Mouse (Mus musculus): Measurements from ENCODE around the gene Rfc1.
"Not testable (repeated sequence)": the region's sequence is repeated elsewhere in the genome, so short reads cannot be mapped to it uniquely, and the experiment has no call there.

The Rfc1 gene

DNA sequence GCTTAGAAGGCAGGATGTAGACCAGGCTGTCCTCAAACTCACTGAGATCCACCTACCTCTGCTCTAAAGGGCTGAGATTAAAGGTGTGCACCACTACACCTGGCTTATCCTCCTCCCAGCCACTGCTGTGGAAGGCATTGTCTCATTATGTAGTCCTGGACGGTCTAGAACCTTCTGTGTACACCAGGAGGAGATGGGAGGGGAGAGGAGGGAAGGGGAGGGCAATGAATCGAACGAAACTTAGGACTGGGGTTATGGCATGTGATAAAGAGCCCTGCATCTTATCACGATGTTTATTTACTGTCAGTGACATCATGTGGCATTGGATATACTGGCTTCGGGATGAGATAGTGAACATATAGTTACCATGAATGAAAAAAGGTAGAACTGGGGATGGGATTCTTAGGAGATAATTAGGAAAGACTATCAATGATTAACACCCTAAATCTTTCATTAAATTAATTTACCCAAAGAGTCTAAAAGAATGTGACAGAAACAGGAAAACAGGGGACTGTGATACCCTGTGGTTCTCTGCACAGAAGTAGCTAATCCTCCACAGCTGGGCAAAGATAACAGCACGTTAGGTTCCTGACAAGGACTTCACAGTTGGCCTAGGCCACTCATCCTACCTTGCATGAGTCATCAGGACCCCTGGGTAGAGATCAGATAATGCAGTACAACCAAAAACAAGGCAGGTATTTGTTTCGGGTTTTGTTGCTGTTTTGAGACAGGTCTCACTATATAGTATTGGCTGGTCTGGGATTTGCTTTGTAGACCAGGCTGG lies 37.1 kb downstream of the Rfc1 start:
- no peak for DNase-seq

DNA sequence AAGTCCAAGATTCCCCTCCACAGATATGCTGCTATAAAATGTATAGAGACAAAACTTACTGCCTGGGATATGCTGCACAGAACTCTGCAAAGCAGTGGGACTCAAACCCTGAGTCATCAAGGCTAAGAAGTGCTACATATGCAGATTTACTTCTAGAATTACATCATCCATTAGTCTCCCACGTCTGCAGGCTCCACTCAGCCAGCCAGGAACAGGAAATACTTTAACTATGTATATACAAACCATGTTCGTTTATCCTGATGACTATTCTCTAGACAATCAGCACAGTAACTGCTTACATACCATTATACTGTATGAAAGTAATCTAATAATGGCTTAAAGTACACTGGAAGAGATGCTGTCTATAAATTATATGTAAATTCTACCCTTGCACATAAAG lies 41.2 kb downstream of the Rfc1 start:
- peak; percentile 10 for DNase-seq

DNA sequence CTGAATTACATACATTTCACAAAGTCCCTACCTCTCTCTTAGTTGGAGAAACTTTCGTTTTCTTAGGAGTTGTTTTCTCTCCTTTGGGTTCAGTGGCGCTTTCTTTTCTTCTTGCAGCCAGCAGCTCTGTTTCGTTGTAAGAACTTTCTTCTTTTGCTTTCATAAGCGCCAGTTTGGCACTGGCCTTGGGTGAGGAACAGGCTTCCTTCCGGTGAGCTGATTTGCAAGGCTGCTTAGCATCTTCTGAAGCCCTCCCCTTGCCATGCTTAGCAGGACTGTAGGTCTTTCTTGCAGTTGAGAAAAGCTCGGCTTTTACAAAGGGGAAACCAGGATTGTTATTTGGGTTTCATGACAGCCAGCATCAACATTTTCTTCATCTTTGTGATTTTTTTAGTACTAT lies 41.8 kb downstream of the Rfc1 start:
- DNase-seq, result peak; percentile 7

DNA sequence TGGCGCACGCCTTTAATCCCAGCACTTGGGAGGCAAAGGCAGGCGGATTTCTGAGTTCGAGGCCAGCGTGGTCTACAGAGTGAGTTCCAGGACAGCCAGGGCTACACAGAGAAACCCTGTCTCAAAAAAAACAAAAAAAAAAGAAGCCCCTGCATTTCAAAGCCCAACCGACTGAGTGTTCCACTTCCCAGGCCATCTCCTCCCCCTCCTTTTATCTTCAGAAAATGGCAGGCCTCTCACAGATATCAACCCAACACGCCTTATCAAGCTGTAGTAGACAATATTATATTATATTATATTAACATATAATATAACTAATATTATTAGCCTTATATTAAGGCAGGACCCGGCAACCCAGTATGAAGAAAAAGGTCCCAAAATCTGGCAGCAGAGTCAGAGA lies 46.5 kb downstream of the Rfc1 start:
- DNase-seq, result not testable (repeated sequence)

DNA sequence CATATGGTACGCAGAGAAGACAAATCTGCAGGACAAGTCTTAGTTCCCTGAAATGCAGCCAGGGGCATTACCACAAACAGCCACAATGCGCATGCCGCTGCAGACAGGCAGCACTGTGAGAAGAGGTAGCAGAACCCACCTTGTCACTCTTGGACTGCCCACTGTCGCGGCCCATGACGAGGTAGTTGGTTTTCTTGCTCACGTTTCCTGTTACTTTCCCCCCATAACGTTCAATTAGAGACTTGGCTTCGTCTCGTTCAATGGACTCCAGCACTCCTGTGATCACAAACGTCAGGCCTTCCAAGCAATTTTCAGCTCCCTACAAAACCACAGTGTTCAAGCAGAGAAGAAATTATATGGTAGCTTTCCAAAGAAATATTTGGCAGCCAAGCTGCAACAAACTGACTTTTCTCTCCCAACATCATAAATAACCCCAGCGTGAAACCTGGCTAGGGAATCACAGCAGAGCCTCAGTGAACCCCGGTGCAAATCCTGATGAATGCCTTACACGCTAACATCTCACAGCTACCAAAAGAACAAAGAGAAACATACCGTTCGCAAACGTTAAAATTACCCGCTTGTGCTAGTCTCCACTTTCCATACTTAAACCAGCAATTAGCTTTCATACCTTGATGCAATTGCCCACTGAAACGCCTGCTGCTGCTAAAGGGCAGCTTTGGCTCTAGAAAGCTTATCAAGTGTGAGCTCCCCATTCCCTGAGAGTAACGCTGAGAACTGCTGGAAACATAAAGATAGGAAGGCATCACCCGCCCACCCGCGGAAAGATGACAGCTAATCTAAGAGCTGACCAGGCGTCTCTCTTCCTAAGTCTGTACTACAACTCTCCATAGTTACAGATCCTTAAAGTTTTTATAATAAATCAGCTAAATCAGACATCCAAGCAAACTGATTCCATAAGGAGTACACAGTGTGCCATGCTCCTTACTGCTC lies 47.4 kb downstream of the Rfc1 start:
- no peak for DNase-seq

DNA sequence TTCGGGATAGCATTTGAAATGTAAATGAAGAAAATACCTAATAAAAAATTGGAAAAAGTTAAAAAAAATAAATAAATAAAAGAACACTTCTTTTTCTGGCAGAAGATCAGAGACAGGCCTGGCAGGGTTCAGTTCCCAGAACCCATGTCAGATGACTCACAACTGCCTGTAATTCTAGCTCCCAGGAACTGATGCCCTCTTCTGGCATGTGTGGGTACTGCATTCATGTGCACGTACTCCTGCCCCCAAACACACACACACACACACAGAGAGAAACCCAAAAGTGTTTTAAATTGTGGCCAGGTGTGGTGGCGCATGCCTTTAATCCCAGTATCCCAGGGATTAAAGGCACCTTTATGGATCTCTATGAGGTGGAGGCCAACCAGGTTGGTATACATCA lies 51.3 kb downstream of the Rfc1 start:
- DNase-seq, result peak; percentile 24

DNA sequence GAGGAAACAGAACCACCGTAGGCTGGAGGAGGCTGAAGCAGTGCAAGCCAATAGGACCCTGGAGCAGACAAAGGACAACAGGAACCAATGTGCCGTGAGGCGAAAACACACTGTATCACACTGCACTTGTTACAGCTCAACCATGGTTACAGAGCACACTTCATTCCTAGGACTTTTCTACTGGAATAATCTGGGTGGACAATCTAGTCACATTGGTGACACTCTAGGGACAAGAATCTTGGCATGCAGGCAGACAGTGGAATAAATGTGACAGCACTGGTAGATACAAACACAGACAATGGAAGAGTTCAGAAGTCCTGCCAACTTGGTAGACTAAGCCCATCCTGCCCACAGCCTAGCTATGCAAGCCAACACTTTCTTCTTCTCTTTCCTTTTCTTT lies 54.3 kb downstream of the Rfc1 start:
- no peak for DNase-seq

DNA sequence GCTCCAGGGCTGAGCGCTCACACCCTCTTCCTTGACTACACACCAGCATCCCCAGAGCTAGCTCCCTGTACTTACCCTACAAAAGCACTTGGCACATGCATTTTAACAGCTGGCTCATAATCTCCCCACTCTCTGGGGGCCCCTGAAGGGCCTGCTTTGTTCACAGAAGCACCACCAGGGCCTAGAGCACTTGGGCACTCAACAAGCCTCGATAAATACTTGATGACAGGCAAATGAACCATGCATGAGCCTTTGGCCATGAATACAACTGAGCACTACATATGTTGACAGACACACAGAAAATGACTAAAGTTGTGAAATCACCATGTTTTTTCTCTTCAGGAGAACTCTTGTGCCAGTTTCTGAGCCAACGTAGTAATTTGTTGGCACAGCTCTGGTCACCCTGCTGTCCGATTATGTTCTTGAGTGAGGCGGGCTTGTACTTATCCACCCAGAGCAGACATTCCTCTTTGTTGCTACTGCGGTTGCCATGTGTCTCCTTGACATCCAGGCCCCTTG lies 56.3 kb downstream of the Rfc1 start:
- peak; percentile 46 for DNase-seq

DNA sequence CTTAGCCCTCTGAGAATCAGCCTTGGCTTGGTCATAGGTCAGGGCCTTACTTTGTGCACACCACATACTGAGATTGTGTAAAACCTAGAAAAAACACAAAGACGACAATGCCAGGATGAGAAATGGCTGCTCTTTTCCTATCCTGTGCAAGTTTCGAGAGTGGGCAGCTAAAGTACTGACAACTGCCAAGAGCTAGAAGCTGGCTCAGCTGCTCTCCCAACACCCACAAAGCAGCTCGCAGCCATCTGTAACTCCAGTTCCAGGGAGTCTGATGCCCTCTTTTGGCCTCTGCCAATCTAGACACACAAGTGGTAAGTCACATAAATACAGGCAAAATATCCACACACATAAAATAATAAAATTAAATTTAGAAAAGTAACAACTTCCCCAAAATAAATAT lies 61.5 kb downstream of the Rfc1 start:
- no peak for DNase-seq

DNA sequence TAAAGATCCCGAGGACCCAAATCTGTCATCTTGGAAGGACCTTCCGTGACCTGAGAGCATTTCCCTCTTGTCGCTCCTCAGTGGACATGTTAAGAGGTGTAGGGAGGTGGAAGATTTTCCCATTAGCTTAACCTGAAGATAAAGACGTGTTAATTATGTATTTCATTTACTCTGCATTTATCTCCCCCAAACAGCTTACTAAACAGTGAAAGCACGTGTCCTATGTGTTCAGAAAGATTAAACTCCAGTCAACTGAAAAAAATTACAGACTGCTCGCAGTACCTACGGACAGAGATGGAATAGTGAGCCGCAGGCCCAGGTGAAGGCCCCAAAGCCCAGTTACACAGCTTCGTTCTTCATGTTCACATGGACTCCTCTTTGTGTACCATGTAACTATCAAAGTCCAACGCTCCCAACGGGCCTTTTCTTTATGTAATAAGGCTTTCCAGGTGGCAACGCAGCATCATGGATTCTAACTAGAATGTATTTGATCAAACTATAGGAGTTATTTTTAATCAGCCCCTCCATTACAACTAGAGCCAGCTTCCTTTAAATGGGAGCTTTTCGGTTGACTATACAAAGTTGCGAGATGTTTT lies 77.5 kb downstream of the Rfc1 start:
- DNase-seq, result no peak

DNA sequence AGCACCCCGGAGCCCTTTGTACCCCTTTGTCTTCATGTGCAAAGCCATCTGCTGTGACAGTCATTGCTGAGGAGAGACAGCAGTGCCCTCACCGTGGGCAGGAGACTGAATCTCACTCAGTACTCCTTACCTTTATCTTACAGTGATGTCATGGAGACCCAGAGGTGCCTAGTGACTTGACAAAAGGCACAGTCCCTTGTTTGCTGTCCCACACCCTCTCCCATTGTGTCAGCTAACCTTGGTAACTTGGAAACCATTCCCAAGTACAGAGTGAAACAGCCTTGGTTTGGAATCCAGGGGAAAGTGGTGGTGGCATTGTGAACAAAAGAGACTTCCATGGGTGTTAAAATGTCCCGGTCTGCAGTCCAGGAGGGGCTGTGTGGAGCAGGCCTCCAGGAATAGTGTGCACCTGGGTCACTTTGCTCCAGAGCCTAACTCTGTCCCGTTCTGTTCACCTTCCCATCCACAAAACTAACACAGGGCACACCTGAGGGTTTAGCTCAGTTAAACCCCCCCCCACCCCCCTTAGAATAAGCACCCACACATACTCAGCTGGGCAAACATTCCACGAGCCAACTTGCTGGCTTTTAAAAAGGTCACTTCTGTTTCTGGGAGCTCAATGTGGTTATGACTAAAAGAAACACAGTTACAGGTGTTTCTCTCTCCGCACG lies 85.2 kb downstream of the Rfc1 start:
- DNase-seq, result no peak

DNA sequence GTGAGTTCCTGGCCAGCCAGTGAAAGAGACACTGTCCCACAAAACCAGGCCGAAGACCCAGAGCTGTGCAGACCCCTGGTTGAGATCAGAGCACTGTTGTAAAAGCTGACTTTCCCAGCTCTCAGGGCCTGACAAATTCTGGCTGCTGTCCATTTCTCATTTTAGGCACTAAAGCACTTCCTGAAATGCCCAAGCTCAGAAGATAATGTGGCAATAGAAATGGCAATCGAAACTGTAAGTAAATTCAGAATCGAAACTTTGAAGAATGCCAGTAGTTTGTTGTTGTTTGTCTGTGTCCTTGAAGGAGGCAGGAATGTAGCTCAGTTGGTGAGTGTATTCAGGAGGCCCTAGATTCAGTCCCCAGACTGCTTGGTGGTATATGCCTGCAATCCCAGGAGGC lies 88.2 kb downstream of the Rfc1 start:
- peak; percentile 20 for DNase-seq

DNA sequence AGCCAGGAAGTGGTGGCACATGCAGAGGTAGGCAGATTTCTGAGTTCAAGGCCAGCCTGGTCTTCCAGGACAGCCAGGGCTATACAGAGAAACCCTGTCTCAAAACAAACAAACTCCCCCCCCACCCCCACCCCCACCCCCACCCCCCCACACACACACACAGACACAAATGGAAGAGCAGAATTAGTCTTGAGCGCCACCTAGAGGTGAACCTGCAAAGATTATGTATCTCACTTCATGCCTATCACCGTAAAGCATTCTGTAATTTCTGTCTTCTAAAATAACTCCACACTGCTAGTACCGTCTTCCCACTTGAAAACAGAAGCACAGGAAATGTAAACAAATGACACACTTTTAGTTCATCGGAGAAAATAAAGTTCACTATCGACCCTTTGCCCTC lies 92.7 kb downstream of the Rfc1 start:
- DNase-seq, result peak; percentile 62

DNA sequence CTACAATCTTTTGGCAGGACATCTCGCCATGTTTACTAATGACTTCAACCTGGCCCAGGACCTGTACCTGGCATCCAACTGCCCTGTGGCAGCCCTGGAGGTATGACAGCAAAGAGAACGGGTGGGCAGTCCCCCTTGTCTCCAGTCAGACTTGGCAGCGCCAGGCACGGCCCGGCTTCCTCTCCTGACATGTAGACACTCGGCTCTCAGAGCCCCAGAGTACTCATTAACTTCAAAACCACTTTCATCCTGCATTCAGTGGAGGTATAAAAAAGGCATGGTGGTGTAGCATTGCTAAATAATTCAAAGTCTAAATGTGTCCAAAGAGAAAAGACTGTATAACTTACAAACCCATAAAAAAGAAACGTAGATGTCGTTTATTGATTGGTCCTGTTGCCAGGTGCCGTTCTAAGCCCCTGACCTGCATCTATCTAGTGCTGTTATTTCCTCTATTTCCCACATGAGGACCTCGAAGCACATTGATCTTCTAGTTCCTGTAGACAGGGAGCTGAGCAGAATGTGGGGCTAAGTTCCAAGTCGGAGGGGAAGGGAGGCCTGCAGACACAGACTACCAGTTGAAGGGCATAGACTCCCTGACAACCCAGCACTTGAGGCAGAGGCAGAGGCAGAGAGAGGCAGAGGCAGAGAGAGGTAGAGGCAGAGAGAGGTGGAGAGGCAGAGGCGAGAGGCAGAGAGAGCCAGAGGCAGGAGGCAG lies 104.0 kb downstream of the Rfc1 start:
- no peak for DNase-seq

DNA sequence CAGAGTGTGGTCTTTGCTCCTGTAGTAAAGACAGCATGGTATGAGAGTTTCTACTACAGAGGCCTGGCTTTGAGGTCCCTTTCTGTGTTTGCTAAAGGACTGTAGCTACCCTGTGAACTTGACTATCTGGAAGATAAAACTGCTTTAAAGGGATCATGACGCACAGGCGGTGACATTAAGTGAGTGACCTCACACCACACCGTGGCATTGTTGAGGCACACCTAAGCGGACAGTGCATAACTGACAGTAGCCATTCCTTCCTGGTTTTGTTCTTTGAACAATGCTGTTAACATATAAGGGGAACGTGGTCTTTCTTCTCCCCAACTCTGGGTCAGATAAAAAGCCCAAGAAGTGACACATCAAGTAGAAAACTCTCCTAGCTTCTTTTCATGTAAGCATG lies 111.4 kb downstream of the Rfc1 start:
- no peak for DNase-seq

DNA sequence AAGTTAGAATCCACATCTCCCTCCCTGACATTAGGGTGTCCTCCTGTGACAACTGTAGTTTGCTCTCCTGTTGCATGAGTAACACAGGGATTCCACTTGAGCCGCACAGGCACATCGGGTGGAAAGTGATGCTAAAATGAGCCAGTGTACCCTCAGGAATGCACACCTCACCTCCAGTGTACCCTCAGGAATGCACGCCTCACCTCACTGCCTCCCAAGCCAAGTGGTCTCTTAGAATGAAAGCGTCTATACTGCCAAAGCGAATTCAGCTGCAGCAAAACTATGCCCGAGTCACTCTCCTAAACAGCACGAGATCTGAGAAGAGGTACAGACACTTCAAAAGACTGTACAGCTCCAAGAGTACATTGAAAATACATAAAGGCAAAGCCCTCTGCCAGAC lies 114.4 kb downstream of the Rfc1 start:
- DNase-seq, result no peak

DNA sequence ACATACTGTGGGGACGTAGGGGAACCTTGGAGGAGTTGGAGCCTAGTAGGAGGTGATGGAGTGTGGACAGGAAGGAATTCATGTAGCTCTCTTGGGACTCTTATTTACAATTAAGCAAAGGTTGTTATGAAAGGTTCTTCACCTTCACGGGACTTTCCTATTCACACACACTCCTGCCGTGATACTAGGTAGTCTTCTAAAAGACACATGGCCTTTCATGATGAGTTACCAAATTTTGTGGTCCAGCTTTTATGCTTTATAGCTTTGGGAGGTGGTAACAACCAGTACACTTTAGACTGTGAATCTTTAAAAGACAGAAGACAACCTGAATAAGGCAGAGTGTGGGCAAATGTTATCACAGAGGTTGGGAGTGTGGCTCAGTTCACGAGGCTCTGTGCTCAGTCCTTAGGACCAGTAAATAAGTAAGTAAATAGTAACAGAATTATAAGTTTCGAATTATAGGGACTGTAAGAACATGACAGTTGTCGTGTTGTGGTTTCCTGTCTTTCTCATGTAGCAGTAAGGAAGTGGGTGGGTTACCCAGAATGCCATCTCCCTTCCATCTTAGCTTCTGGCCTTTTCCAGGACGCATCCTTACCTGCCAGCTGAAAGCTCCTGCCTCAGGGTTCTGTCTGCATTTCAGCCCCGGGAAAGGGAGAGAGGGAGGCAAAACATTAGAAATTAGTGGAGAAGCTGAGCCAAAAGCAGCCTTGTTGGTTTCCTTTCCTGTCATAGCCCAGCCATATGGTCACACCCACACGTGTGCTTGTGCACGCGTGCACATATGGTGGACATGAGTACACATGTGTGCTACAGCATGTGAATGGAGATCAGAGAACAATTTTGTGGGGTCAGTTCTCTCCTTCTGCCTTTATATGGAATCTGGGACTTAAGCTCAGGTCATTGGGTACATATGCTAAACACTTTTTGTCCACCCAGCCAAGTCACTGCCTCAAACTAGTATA lies 117.9 kb downstream of the Rfc1 start:
- no peak for DNase-seq

DNA sequence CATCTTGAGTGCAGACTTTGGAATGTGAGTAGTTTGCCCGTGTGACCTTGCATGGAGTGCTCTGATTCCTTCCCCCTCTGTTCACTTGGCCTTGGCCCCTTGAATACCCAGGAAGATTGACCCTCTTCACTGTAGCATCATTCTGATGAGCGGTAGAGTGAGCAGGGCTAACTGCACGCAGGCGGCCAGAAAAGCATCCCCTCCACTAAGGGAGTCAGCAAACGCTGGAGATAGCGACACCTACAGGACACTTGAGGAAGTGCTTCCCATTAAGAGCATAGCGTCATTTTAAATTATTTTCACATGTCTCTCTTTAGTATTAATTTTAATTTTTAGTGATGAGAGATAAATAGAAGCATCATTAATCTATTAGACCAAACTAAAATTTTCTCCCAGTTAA lies 122.1 kb downstream of the Rfc1 start:
- DNase-seq, result peak; percentile 63

All from lung, postnatal 10 days (tissue).